Mouse (Mus musculus) megakaryocyte, adult 5-6 weeks (primary cell): ENCODE measurements around the gene Rpp25l. TPM values are rescaled to one million over a fixed set of nuclear protein-coding genes. Genes with fewer than 3 reads are reported as not detected.
"Not testable (repeated sequence)": the region's sequence is repeated elsewhere in the genome, so short reads cannot be mapped to it uniquely, and the experiment has no call there.

Experiments
- ATAC-seq: 2 replicates; pipeline ENCODE4 v1.8.0; 2016; ENCODE audit warnings: mild to moderate bottlenecking, inconsistent platforms; ENCODE audit not compliant: poor library complexity, severe bottlenecking
- total RNA-seq, 2 experiments: library from RNA; stranded (forward) in 1 of 2; stranded (reverse) in 1 of 2; fragments of 153-499, 151-499 nt in 1 of 2; fragments of 221-1000, 200-1000 nt in 1 of 2; gene quantifications; 2 replicates each; pipeline versions ENCODE4 v1.2.3 to v1.2.4; 2015 to 2017

Rpp25l gene
- total RNA-seq, 2 experiments from 2014 or later = 15.5 to 18.2 TPM

DNA sequence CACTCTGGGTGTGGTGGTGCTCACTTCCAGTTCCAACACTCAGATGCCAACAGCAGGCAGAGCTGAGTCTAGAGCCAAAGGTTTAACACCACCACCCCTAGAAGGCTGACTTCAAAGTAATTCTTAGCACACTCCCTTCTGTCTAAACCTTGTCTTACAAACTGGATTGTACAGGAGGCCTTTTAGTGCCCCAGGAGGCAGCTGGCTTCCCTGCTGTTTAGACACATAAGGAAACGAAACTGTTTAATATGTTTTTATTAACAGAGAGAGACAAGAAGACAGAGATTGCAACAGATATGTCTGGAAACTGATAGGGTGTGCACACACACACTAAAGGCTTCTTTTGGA, 24.9 kb upstream of the Rpp25l start:
- no peak for ATAC-seq

DNA sequence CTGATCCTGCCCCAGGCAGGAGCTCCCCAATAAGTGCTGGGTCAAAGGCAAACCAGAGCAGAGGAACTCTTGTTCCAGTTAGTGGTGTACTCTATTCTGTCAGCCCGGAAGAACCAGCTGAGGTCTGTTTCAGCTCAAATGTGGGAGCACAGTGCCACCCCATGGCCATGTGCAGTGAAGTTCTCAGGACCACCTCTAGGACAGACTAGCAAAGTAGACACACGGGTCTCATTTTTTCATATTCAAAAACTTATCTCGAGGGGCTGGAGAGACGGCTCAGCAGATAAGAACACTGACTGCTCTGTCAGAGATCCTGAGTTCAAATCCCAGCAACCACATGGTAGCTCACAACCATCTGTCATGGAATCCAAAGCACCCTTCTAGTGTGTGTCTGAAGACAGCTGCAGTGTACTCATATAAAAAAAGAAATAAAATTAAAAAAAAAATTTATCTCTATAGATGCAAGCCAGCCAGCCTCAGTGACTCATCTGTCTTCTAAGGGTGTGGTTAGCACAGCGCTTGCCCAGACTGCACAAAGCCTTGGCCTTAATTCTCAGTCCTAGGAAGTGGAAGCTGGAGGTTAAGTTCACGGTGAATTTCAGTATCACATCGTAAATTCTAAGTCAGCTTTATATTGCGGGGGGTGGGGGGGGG, 24.4 kb upstream of the Rpp25l start:
- peak; percentile 44 for ATAC-seq

DNA sequence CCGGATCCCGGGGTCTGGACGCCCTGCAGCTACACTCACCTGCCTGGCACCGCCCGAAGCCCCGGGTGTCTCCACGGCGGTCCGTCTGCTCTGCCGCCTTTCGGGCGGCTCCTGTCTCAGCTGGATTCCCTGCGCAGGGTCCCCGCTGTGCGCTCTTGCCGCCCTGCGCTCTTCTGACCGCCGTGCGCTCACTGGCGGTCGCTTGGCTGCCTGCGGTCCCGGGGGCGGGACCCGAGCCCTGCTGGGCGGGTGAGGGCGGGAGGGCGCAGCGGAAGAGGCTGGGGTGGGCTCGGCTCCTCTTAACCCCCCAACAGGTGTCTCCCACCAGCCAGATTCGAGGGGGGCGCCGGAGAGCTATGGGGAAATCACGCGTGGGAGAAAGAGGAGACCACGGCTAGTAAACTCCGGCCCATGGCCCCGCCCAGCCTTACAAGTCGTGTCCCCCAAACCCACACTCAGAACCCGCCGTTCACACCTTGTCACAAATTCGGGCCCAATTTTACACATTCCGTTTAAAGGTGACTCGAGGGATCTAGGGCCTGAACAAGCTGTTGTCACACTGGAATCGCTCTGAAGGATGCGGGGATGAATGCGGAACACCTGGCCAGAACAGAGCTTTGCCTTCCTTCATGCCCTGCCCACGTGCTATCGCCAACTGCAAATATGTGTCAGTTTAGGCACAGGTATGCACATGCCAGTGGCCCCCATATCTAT, 17.9 kb upstream of the Rpp25l start, which contains the start of gene Arid3c:
TSS of gene Arid3c (minus strand) at position 91 of the 714 bp plus-strand sequence.
- peak; percentile 24; the same call in 1 of the 2 replicates for ATAC-seq

DNA sequence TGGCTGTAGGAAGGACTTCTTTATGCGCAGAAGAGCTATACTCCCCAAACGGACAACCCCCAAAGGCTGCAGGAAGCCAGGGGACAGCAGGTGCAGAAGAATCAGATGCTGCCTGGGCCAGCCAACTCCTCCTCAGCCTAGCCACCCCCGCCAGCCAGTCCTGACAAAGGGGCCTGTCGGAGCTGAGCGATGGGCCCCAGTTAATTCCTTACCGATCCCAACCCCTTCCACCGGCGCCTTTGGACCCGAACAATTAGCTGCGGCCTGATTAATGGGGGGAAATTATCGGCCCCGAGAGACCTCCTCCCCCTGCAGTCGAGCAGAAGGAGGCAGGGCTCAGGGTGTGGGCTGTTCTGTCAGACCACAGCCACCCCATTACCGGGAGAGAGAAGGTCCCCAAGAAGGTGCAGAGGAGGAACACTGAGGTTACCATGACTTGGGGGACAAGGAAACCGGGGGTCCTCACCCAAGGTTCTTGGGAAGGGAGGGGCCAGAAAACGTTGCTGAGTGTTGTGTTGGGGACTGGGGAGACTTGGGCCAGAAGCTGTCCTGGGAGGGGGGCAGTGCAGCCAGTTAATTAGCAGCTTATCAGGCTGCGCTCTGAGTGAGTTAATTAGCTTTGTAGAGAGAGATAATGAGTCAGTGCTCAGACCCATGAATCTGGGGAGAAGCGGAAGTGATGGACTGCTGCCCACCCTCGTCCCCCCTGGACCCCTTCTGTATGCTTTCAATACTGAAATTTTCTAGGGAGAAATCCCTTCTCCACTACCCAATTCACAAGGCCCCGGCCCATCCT, 13.7 kb upstream of the Rpp25l start:
- ATAC-seq = no peak

DNA sequence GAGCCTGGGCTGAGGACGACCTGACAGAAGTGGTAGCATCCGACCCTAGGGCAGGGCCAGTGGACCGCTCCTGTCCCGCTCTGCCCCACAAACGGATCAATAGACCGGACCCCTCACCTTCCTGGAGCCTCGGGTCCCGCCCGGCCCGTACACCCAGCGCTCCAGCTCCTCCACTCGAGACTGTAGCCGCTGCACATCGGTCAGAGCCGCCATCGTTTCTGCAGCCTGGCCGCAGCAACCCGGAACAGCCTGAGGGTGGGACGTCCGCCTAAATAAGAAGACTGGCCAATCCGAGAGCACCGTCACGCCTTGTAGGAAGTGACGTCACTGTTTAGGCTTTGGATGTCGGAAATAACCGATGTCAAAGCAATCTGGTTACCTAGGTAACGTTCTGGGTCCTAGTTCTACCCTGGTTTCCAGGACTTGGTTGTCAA, 9.6 kb upstream of the Rpp25l start, which contains the start of gene Dctn3:
TSS of gene Dctn3 (minus strand) at position 253 of the 434 bp plus-strand sequence.
- ATAC-seq = peak; percentile 99

DNA sequence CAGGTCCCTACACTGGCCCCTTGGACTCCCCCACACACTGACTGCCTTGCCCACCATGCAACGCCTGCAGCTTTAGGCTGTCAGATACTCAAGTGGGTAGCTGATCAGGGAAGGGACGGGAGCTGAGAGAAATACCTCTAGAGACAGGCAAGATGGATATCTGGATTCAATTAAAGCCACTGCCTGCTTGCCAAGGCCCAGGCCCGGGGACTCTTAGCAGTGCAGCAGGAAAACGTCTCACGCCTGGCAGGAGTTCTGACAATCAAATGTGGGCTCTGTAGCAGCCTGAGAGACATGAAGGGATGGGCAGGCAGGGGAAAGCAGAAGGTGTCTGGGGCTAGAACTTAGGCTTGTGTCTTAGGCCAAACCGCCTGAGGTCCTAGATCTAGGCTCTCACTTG, 3.5 kb upstream of the Rpp25l start:
- no peak for ATAC-seq

DNA sequence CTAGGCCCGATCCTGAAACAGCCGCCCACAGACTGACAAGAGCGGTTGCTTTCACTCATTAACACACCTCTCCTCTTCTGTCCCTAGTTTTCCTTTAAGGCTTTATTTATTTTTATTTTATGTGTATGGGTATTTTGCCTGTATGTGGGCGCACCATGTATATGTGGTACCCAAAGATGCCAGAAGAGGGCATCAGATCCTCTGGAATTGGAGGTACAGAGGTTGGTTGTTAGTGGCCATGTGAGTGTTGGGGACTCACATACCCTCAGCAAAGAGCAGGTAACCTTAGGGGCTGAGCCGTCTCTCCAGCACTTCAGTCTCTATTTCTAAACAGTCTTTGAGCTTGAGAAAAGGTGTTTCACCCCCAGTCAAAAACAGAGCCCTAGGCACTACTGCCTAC, 2.3 kb upstream of the Rpp25l start:
- no peak for ATAC-seq

DNA sequence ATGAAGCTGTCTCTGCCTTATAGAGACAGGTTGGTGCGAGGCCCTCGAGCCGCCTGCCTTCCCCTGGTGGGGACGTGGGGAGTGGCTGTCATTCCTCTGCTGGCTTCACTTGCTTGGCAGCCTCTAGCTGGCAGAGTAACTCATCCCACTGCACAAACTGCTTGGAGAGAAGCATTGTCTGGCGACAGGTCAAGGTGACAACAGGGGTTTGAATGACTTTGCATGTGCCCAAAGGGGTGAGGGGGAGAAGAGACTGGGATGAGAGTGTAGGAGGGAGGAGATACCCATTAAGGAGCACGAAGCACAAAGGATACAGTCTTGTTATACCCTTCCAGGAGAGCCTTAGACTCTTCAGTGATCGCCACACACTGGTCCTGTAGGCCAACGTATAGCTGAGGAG, 1.7 kb upstream of the Rpp25l start:
- no peak for ATAC-seq

DNA sequence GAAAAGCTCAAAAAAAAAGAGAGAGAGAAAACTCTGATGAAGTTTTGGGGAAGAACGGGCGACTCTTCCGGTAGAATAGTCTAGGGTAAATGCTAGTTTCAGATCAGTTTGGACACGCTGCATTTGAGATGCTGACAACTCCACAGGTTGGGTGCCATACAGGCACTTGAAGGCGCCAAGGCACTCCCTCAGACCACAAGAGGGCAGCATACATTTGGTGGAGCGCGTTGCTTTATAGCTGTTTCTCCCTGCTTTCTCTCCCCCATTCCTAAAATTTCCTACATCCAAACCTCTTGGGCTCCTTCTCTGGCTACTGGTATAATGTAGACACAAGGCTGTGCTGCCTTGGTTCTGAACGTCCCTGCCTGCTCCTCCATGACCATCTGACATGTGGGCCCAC, 942 bp upstream of the Rpp25l start:
- ATAC-seq = peak; percentile 68

DNA sequence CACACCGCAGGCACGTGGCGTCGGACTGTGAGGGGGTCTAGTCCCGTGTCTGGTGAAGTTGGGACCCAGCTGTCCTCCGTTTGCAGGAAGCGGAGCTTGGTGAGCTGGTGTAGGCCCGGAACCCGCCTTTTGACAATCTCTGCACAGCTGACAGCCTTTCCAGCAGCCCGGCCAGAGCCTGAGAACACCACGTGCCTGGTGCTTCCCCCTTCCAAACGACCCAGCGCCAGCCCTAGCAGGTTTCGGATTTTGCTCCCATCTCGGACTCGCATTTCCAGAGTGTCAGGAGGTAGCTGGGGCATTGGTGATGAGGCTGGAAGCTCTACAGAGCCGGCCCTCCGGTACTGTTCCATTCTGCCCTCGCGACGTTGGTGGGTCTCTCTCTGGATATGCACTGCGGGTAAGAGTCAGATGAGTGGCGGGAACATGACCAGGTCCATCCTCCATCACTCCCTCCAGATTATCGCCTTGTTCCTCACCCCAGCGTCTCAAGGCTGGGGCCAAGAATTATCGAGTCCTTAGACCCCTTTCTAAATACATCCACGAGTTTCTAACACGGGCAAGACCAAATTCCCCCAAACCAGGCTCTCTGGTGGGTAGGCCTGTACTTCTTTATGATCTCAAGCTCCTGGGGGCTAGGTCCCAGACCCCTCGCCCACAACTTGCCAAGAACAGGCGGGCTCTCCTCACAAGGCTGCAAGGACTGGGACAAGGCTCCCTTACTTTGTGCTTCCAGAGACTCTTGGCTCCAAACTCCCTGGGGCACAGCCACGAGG, 725 bp downstream of the Rpp25l start:
- ATAC-seq = no peak

DNA sequence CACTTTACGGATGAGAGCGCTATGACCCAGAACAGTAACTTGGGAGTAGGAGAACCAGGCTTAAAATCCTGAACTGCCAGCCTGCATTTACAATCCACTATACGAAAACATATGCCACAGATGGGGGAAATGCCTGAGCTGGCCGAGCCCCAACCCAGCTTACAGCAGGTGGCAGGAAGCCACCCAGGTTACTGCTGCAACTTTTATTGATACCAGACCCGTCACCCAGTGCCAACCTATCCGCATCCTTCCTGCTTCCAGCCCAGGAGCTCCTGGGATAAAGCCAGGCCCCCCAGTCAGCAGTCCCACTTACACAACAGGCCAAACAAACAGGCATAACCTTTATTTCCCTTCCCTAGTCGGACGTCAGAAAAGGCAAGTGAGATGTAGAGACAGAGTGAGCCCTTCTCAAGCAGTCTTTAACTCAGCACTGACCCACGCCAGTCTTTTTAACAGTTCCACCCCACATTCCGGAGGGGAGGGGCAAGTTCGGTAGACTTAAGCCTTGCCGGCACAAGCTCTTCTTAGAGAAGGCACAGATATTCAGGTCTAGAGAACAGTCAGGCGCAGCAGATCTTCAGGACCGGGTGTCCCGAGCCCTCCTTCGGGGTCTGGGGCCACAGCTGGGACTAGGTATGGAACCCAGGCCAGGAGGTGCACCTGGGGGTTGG, 1.5 kb downstream of the Rpp25l start:
- no peak for ATAC-seq

DNA sequence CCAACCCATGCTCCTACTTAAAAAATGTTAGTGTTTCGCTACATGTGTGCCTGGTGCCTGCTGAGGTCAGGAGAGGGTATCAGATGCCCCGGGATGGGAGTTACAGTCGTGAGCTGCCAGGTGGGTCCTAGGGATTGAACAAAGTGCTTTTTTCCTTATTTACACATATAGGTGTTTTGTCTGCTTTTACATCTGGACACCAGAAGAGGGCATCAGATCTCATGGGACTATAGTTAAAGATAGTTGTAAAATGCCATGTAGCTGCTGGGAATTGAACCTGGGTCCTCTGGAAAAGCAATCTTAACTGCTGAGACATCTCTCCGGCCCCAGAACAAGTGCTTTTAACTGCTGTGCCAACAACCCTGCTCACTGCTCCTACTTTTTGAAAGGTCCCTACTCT, 3.1 kb downstream of the Rpp25l start:
- ATAC-seq = no peak

DNA sequence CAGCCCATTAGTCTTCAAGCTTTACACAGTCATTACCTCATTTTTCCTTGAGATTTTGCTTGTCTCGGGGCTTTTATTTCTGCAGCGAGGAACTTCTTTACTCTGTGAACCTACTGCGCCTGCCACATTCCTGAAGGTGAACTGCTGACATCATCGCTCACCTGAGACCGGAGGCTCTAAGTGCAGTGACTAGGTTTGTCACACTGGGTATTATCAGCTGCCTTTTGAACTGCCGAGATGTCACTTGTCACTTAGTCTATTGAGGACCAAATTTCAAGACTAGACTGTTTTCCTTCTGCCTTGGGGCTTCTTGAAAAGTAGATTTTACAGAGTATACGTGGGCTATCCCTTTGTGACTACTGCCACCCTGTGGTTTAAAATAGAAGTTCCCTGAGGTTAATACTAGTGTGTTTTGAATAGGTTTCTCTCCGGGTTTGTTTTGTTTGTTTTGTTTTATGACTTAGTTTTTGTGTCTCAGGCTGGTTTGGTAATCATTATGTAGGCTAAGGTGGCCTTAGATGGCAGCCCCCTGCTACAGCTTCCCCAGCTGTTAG, 5.1 kb downstream of the Rpp25l start:
- 0 out of 2 replicates have a peak, but pooled peaks have one; percentile 29 for ATAC-seq

DNA sequence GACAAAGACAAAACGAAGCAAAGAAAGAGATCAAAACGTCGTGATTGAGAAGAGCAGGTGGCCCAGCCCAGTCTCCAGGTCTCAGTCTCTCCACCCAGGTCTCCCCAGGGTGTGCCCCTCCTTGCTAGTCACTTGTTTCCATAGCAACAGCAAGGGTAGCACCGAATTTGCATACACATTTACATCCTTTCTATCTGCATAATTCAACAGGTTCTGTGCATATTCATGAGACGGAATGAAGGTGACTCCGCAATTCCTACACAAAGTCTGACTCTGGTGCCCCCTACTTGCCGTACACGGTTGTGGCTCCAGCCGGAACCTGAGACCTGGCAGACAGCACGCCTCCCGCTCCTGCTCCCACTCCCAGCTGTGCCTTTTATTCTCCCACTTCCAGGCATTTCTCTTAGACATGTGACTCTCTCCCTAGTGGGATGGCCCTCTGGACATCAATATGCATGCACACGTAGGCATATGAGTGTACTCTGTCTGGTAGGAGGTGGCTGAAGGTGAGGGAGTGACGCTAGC, 6.3 kb downstream of the Rpp25l start:
- ATAC-seq = peak; percentile 79

DNA sequence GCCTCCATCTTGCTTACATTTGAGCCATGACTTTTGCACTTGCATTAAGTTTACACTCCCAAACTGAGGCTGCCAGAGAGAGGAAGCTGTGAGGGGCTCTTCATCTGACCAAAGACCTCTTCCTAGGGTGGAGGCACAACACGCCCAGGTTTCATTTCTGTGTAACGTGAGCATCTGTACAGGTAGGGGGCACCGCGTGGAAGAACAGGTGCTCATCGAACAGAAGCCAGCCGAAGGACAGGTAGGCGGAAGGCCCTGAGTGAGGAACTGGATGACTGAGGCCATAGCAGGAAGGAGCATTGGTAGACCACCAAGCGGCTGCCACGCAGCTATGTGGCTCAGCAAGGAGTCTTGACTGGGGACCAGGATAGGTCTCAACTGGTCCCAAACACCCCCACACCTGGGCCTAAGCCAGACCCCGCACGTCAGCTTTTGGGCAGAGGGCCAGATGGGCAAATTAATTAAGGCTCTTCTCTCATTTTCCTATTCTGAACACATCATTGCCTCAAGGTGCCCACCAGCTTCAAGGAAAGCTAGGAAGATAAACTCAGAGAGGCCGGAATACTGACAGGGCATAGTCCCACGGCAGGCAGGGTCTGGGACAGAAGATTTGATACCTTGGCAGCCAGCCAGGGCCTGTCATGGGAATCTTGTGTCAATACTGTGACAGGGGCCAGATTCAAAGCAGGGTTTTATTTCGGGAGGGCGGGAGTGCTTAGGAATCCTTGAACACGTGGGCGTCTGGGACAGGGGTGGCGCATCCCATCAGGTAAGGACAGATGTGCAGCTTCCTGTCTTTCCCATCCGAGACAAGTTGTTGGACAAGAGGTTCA, 7.2 kb downstream of the Rpp25l start:
- no peak for ATAC-seq

DNA sequence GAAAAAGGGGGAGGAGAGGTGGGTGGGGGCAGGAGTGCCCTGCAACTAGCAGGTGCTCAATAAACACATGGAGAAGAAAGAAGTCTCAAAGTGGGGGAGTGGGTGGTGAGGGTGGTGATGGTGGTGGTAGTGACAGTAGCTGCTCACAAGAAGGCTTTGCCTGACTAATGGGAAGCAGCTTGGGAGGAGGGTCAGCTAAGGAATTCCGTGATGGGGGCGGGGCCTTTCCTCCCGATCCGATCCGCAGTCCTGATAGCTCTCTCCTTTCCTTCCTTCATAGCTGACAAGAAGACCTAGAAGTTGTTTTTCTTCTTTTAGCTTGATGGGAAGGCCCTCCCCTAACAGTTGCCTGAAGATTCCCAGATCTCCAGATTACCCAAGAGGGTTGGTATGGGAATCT, 8.7 kb downstream of the Rpp25l start:
- no peak for ATAC-seq

DNA sequence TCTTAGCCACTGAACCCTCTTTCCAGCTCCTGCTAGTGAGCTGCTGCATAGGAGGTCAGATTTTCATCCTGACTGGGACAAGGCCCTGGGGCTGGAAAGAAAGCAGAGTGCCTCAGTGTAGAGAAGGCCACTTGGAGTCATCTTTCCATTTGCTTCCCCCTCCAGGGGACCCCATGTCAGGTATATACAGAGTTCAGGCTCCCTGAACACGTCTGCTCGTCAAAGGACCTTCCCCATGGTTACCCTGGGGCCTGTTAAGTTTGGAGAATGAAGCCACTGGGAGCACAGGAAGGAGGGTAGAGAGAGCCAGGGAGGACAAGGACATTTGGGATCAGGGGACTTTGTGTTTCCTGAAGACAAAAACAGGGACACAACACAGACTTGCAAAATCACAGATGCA, 11.1 kb downstream of the Rpp25l start:
- ATAC-seq = not testable (repeated sequence)

DNA sequence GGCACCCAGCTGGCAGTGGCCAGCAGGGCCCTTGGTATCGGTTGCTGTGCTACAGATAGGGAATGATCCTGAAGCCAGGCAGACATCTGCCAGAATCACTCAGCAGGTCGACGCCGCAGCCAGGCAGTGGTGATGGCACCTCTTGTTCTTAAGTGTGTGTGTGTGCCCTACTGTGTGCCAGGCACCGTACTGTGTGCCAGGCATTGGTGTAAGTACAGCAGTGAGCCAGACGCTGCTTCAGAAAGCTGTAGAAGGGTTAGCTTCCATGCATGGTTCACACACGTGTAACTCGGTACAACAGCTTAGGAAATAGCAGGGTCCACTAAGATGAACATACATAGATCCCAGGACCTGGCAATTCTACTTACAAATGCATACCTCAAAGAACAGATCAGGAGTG, 13.1 kb downstream of the Rpp25l start:
- not testable (repeated sequence) for ATAC-seq

DNA sequence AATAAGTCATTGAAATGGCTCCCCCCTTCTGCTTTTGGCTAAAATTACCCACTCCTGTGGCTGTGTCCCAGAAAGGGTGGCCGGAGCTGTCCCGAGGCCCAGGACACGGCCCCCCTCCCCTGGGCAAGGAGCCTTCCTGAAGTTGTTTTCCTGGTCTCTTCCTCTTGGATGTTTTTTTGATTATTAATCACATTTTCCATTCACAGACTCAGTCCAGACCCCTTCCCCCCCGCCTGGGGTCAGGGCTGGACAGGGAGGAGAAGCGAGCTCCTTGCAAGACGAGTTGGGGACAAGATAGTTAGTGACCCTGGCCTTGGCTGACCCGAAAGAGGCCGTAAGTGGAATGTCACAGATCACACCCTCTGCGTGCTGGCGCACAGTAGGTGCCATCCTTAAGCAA, 13.6 kb downstream of the Rpp25l start, which contains the start of gene Il11ra1:
TSS of gene Il11ra1 (plus strand) at position 207 of the 400 bp plus-strand sequence.
- not testable (repeated sequence) for ATAC-seq
